In genomic region chr1:189803742-189804141, GRCm38 (mm10) we compare ENCODE assay signal across 18 mouse cellular contexts.
"Had no signal": no experiment of that assay in that cellular context is flagged by ENCODE, and none has a peak within 500 bp of the region (broad histone marks: within the 10 kb centered on the region; RNA-seq: fewer than 3 reads in every experiment).

No protein-coding gene starts in this region.

- H3K36me3 ChIP-seq: liver, embryonic 12.5 days; midbrain, embryonic 12.5 days; neural tube, embryonic 13.5 days; neural tube, embryonic 15.5 days had no signal

- H3K9me3 ChIP-seq: liver, embryonic 12.5 days; midbrain, embryonic 10.5 days; neural tube, embryonic 13.5 days; neural tube, embryonic 15.5 days had no signal

- H3K9ac ChIP-seq: liver, embryonic 12.5 days; liver, embryonic 14.5 days; lung, embryonic 14.5 days; midbrain, embryonic 12.5 days; neural tube, embryonic 13.5 days; neural tube, embryonic 15.5 days had no signal

- H3K27ac ChIP-seq: liver, embryonic 12.5 days; liver, embryonic 14.5 days; midbrain, embryonic 10.5 days; midbrain, embryonic 12.5 days; neural tube, embryonic 13.5 days; neural tube, embryonic 15.5 days had no signal

- H3K4me3 ChIP-seq: liver, embryonic 12.5 days; midbrain, embryonic 10.5 days; midbrain, embryonic 12.5 days; myocyte; neural tube, embryonic 13.5 days; neural tube, embryonic 15.5 days had no signal

- H3K4me2 ChIP-seq: liver, embryonic 12.5 days; lung, embryonic 14.5 days; midbrain, embryonic 12.5 days; neural tube, embryonic 13.5 days; neural tube, embryonic 15.5 days had no signal

- ATAC-seq: liver, embryonic 12.5 days; midbrain, embryonic 16.5 days had no signal

- H3K27me3 ChIP-seq: liver, embryonic 12.5 days; midbrain, embryonic 12.5 days; neural tube, embryonic 13.5 days; neural tube, embryonic 15.5 days had no signal

- DNase-seq: lung, adult 18-20 months; lung, embryonic 14.5 days; lung, postnatal 10 days; lung, postnatal 4 days; midbrain, embryonic 14.5 days; retina, postnatal 1 day; right cerebral cortex, adult 18-20 months; right cerebral cortex, postnatal 25 days; right cerebral cortex, postnatal 4 days; spleen, adult 18-20 months had no signal
